Mouse (Mus musculus) stomach, postnatal 0 days (tissue): ENCODE data around the gene Rplp2.

Source experiments
- CTCF ChIP-seq: IDR thresholded peaks from 2 replicates; pipeline ENCODE4 v1.5.1; 2016; ENCODE audit warnings: antibody characterized with exemption, low read depth, mild to moderate bottlenecking, moderate library complexity
- EP300 ChIP-seq: optimal IDR thresholded peaks from 2 replicates; pipeline ENCODE3; 2016; ENCODE audit warnings: antibody characterized with exemption

DNA sequence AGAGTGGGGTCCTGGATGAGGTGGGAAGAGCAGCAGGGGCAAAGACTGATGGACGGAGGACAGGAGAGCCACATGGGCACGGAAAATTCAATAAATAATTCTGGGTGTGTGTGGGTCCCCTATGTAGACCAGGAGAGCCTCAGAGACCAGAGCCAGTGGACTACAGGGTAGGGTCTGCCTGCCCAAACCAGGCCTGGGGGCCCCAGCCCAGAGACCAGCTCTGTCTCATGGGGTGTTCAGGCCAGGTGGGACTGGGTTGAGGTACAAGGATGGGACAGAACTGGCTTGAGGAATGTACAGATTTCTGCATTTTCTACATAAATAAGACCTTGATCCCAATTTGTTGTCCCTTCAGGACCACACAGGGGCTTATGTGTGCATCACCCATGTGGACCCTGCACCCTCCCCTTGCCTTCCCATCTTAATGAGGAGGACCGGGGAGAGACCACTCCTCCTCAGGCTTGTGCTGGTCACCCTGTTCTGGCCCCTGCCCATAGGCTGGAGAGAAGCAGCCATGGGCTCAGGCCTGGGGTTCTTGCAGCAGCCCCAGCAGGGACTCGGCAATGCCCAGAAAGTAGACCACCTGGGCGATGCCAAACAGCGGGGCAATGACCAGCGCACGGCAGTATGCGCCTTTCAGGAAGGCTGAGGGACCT, 16.5 kb upstream of the Rplp2 start:
- TF ChIP-seq CTCF = no peak
- no peak for TF ChIP-seq EP300
